Mouse (Mus musculus) stomach, postnatal 0 days (tissue): ENCODE measurements around the gene Ip6k1. TPM values are rescaled to one million over a fixed set of nuclear protein-coding genes. Genes with fewer than 3 reads are reported as not detected.

Source experiments
- ATAC-seq: fragments of 200-750 bp; cut with Nextera tagmentation; 2 replicates; pipeline ENCODE4 v1.8.0; 2017; ENCODE audit not compliant: low FRiP score, low TSS enrichment
- DNase-seq: peaks from one replicate; pipeline ENCODE4 v3.0.0-alpha.2; 2016; ENCODE audit warnings: low spot score
- H3K27ac ChIP-seq: fragments of 300-500 bp; sonication (generic); replicated peaks from 2 replicates; pipeline ENCODE4 v1.5.1; 2014; ENCODE audit warnings: mild to moderate bottlenecking, control low read depth
- H3K27me3 ChIP-seq: fragments of 300-500 bp; sonication (generic); 2 replicates; pipeline ENCODE4 v1.6.1; 2014; ENCODE audit warnings: low read length; ENCODE audit not compliant: control insufficient read depth, insufficient read depth
- H3K36me3 ChIP-seq: fragments of 300-500 bp; sonication (generic); 2 replicates; pipeline ENCODE4 v1.6.1; 2014; ENCODE audit warnings: low read length, mixed read lengths; ENCODE audit not compliant: control insufficient read depth, insufficient read depth
- H3K4me1 ChIP-seq: fragments of 300-500 bp; sonication (generic); replicated peaks from 2 replicates; pipeline ENCODE4 v1.6.1; 2014; ENCODE audit warnings: antibody characterized with exemption; ENCODE audit not compliant: control insufficient read depth, insufficient read depth
- H3K4me2 ChIP-seq: fragments of 300-500 bp; sonication (generic); replicated peaks from 2 replicates; pipeline ENCODE4 v1.6.1; 2014; ENCODE audit warnings: low read depth, mild to moderate bottlenecking, control low read depth, moderate library complexity
- H3K4me3 ChIP-seq: fragments of 300-500 bp; sonication (generic); 2 replicates; pipeline ENCODE4 v1.5.1; 2014; ENCODE audit warnings: low read depth, low read length, control low read depth
- H3K9ac ChIP-seq: fragments of 300-500 bp; sonication (generic); 2 replicates; pipeline ENCODE4 v1.6.1; 2014; ENCODE audit warnings: mild to moderate bottlenecking, low read length, control low read depth, mixed read lengths
- H3K9me3 ChIP-seq: fragments of 300-500 bp; sonication (generic); 2 replicates; pipeline ENCODE4 v1.6.1; 2016; ENCODE audit warnings: low read length; ENCODE audit not compliant: control insufficient read depth
- CTCF ChIP-seq: IDR thresholded peaks from 2 replicates; pipeline ENCODE4 v1.5.1; 2016; ENCODE audit warnings: antibody characterized with exemption, low read depth, mild to moderate bottlenecking, moderate library complexity
- EP300 ChIP-seq: optimal IDR thresholded peaks from 2 replicates; pipeline ENCODE3; 2016; ENCODE audit warnings: antibody characterized with exemption
- WGBS: fragments of 180-500 bp; shearing (Covaris S2); extraction: QIAGEN DNeasy Blood & Tissue Kit; methylation state at CpG from one replicate; pipeline ENCODE4 v1.1.7; 2014; 5-methylcytosine and 5-hydroxymethylcytosine counted together
- polyA plus RNA-seq: library from polyadenylated mRNA; unstranded; fragments of >200 nt; fragmentation: Nextera tagmentation; extraction: Ambion mirVana; gene quantifications from 2 replicates; pipeline ENCODE4 v1.2.1, GENCODE M21; 2015

Gene Ip6k1
- polyA plus RNA-seq, 1 experiment from 2014 or later: 24.0 TPM

DNA sequence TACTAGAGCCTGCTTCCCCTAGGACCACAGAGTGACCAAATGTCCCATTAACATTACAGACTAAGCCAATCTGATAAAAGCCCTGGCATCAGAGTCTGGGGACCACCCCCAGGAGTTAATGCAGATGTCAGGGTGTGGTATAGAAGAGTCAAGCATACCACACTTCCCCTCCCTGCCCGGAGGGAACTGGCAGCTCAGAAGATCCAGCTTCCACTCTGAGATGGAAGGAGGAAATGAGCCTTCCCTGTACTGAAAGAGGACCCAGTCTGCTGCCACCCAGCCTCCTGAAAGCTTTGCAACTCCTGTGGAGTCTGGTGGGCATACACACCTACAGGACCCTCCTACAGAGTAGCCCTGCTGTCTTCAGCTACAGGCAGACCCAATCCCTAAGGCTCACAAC, 52.8 kb downstream of the Ip6k1 start:
- Histone ChIP-seq H3K9ac (no peak overlapping the region), H3K27ac (no peak overlapping the region), H3K36me3 (peaks cover 21% of the 10 kb centered on the region; the same call in 1 of the 2 replicates), H3K4me2 (no peak overlapping the region), H3K4me3 (no peak overlapping the region), H3K27me3 (no peaks in the 10 kb centered on the region), H3K9me3 (no peaks in the 10 kb centered on the region), H3K4me1 (0 out of 2 replicates have a peak, but pooled peaks cover 4% of the 10 kb centered on the region)
- 77% methylated on average over 1 of the region's 1 CpGs for WGBS
- TF ChIP-seq CTCF (no peak), EP300 (no peak)
- ATAC-seq (no peak), DNase-seq (no peak)

DNA sequence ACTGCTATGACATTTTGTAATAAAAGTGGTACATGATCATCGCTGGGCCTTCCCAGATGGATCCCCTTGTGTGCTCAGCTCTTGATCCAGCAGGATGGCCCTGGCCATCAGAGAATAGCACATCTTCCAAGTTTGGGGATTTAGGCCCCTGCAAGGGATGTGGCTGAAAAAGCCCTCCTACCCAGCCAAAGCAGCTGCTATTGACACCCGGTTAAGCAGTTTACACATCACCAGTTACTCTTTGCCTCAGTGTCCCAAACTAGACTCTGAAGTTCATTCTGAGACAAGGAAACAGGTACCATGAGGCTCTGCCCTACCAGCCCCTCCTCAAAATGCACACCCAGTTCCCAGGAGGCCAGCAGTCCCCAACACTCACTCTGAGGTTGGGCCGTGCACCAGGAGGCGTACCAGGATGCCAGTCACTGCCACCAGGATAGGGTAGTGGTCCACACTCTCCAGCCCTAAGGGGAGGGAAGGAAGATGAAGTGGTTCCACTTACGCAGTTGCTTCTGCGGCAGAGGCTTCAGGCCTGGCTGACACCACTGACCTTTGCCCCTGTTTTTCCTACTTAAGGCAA, 53.4 kb downstream of the Ip6k1 start:
- 85% methylated on average over 6 of the region's 6 CpGs for WGBS
- TF ChIP-seq CTCF (no peak), EP300 (no peak)
- Histone ChIP-seq H3K9ac (no peak overlapping the region), H3K4me2 (no peak overlapping the region), H3K36me3 (peaks cover 21% of the 10 kb centered on the region; the same call in 1 of the 2 replicates), H3K27ac (no peak overlapping the region), H3K27me3 (no peaks in the 10 kb centered on the region), H3K9me3 (no peaks in the 10 kb centered on the region), H3K4me3 (no peak overlapping the region), H3K4me1 (0 out of 2 replicates have a peak, but pooled peaks cover 4% of the 10 kb centered on the region)
- ATAC-seq (no peak), DNase-seq (no peak)

GRCm38 (mm10) chr9:108056361-108057261, 54.3 kb downstream of the Ip6k1 start:
- H3K9ac ChIP-seq: no peak overlapping the region
- H3K36me3 ChIP-seq: peaks cover 18% of the 10 kb centered on the region
- no peak overlapping the region for H3K4me2 ChIP-seq
- H3K9me3 ChIP-seq: no peaks in the 10 kb centered on the region
- H3K27me3 ChIP-seq: no peaks in the 10 kb centered on the region
- TF ChIP-seq EP300: no peak
- TF ChIP-seq CTCF: no peak
- no peak for DNase-seq
- H3K4me3 ChIP-seq: no peak overlapping the region
- no peak overlapping the region for H3K27ac ChIP-seq
- 79% methylated on average over 28 of the region's 28 CpGs for WGBS
- 0 out of 2 replicates have a peak, but pooled peaks cover 4% of the 10 kb centered on the region for H3K4me1 ChIP-seq
- no peak for ATAC-seq

- no peaks in the 10 kb centered on the region for H3K27me3 ChIP-seq
- no peak overlapping the region for H3K4me3 ChIP-seq
- no peak for TF ChIP-seq CTCF
- no peak for TF ChIP-seq EP300
- no peak overlapping the region for H3K9ac ChIP-seq
- H3K36me3 ChIP-seq: peaks cover 16% of the 10 kb centered on the region
- DNase-seq: peak; percentile 13
- H3K4me1 ChIP-seq: 0 out of 2 replicates have a peak, but pooled peaks cover 4% of the 10 kb centered on the region
- no peak overlapping the region for H3K4me2 ChIP-seq
- 90% methylated on average over 5 of the region's 5 CpGs for WGBS
- no peaks in the 10 kb centered on the region for H3K9me3 ChIP-seq
- ATAC-seq: no peak
- H3K27ac ChIP-seq: no peak overlapping the region
Measured at GRCm38 (mm10) chr9:108057262-108057562, 54.9 kb downstream of the Ip6k1 start.

DNA sequence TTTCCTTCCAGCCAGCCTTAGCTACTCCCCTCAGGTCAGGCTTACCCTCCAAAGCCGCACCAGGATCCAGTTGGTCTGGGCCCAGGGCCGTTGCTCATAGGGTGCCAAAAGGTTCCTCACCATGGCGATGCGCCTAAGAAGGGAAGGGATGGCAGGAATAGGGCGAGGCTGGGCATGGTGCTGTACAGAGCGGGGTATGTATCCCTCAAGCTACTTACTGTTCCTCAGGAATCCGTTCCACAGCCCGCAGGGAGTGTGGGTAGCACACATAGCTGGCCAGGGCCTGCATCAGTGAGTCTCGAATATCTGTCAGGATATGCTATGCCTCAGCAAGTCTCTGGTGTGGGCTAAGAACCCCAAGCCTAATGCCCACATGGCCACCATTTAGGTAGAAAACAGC, 56.0 kb downstream of the Ip6k1 start:
- Histone ChIP-seq H3K27ac (no peak overlapping the region), H3K4me1 (0 out of 2 replicates have a peak, but pooled peaks cover under 1% of the 10 kb centered on the region), H3K9me3 (no peaks in the 10 kb centered on the region), H3K36me3 (peaks cover 19% of the 10 kb centered on the region), H3K9ac (no peak overlapping the region), H3K4me2 (no peak overlapping the region), H3K27me3 (no peaks in the 10 kb centered on the region), H3K4me3 (no peak overlapping the region)
- no peak for ATAC-seq
- DNase-seq: peak; percentile 13
- TF ChIP-seq CTCF: no peak
- no peak for TF ChIP-seq EP300
- 94% methylated on average over 9 of the region's 9 CpGs for WGBS

GRCm38 (mm10) chr9:108062142-108062541, 59.8 kb downstream of the Ip6k1 start:
- WGBS: 92% methylated on average over 3 of the region's 3 CpGs
- Histone ChIP-seq H3K9ac (no peak overlapping the region), H3K36me3 (peaks cover 21% of the 10 kb centered on the region), H3K9me3 (no peaks in the 10 kb centered on the region), H3K27ac (no peak overlapping the region), H3K4me1 (no peaks in the 10 kb centered on the region), H3K27me3 (no peaks in the 10 kb centered on the region), H3K4me2 (no peak overlapping the region), H3K4me3 (no peak overlapping the region)
- ATAC-seq: no peak
- TF ChIP-seq EP300 (no peak), CTCF (no peak)
- DNase-seq: no peak
